ENCODE assay signal across 17 mouse cellular contexts in the genomic region with DNA sequence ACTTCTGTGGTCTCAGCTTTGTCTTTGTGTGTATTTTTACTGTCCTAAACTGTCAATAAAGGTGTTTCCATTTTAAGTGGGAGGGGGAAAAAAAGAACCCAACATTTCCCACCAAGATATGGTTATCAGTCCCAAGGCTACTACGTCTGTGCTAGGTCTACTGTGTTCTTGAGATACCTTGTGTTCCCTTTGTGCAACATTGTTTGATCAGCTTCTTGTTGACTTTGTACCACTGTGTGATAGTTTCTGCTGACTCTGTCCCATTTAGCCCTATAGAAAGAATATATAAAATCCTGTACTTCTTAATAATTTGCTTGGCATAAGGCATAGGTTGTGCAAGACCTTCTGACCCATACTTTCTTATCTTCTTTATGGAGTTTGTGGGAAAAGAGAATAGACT. TPM values are rescaled to one million over a fixed set of nuclear protein-coding genes. Genes with fewer than 3 reads are reported as not detected.
"Had no signal": no experiment of that assay in that cellular context is flagged by ENCODE, and none has a peak within 500 bp of the region (broad histone marks: within the 10 kb centered on the region; RNA-seq: fewer than 3 reads in every experiment).

No protein-coding gene starts in this region.

- H3K27ac ChIP-seq: neural tube, embryonic 12.5 days; neural tube, embryonic 13.5 days; neural tube, embryonic 15.5 days had no signal

- H3K9me3 ChIP-seq: neural tube, embryonic 12.5 days; neural tube, embryonic 13.5 days; neural tube, embryonic 15.5 days had no signal

- H3K4me1 ChIP-seq: neural tube, embryonic 12.5 days; neural tube, embryonic 13.5 days; neural tube, embryonic 15.5 days had no signal

- H3K4me2 ChIP-seq: neural tube, embryonic 12.5 days; neural tube, embryonic 13.5 days; neural tube, embryonic 15.5 days had no signal

- H3K27me3 ChIP-seq: neural tube, embryonic 12.5 days; neural tube, embryonic 13.5 days; neural tube, embryonic 15.5 days had no signal

- H3K4me3 ChIP-seq: neural tube, embryonic 12.5 days; neural tube, embryonic 13.5 days; neural tube, embryonic 15.5 days had no signal

- DNase-seq: retina, postnatal 1 day; right cerebral cortex, adult 18-20 months; right cerebral cortex, postnatal 14 days; right cerebral cortex, postnatal 25 days; right cerebral cortex, postnatal 4 days; spleen, adult 18-20 months; thymus, adult 18-20 months; thymus, adult 2 months; thymus, postnatal 14 days; thymus, postnatal 25 days; thymus, postnatal 36 days; thymus, postnatal 4 days had no signal

- H3K9ac ChIP-seq: neural tube, embryonic 12.5 days; neural tube, embryonic 13.5 days; neural tube, embryonic 15.5 days had no signal

- H3K36me3 ChIP-seq: neural tube, embryonic 12.5 days; neural tube, embryonic 13.5 days; neural tube, embryonic 15.5 days had no signal

RNA-seq across cellular contexts. Expression of gene Zfp708, which starts 7.6 kb away (rescaled TPM):
- polyA plus RNA-seq: small intestine, adult 2 months had no signal

RNA-seq across cellular contexts. Expression of gene Rslcan18, which starts 25.9 kb away (rescaled TPM):
- polyA plus RNA-seq: neural tube, embryonic 13.5 days; thymus, postnatal 0 days had no signal
